Mouse (Mus musculus) embryonic facial prominence, embryonic 14.5 days (tissue): Measurements from ENCODE around the gene Uqcc3. TPM values are rescaled to one million over a fixed set of nuclear protein-coding genes. Genes with fewer than 3 reads are reported as not detected.

Experiments used
- ATAC-seq: fragments of 200-750 bp; cut with Nextera tagmentation; 2 replicates; pipeline ENCODE4 v1.8.0; 2017; ENCODE audit warnings: low read depth, moderate number of reproducible peaks, moderate TSS enrichment
- DNase-seq: peaks from one replicate; pipeline ENCODE4 v3.0.0-alpha.2; 2015; ENCODE audit warnings: low spot score
- H3K27ac ChIP-seq: fragments of 300-500 bp; sonication (generic); replicated peaks from 2 replicates; pipeline ENCODE4 v1.5.1; 2014; ENCODE audit warnings: low read depth, mild to moderate bottlenecking, low read length, moderate library complexity
- H3K27me3 ChIP-seq: fragments of 300-500 bp; sonication (generic); replicated peaks from 2 replicates; pipeline ENCODE4 v1.6.1; 2014; ENCODE audit warnings: low read length; ENCODE audit not compliant: control insufficient read depth, insufficient read depth
- H3K36me3 ChIP-seq: fragments of 300-500 bp; sonication (generic); 2 replicates; pipeline ENCODE4 v1.6.1; 2014; ENCODE audit warnings: low read length, mixed read lengths; ENCODE audit not compliant: control insufficient read depth, insufficient read depth
- H3K4me1 ChIP-seq: fragments of 300-500 bp; sonication (generic); 2 replicates; pipeline ENCODE4 v1.6.1; 2014; ENCODE audit warnings: antibody characterized with exemption, low read length; ENCODE audit not compliant: control insufficient read depth, insufficient read depth
- H3K4me2 ChIP-seq: fragments of 300-500 bp; sonication (generic); 2 replicates; pipeline ENCODE4 v1.6.1; 2014; ENCODE audit warnings: low read depth, mild to moderate bottlenecking, low read length, moderate library complexity, mixed read lengths
- H3K4me3 ChIP-seq: fragments of 300-500 bp; sonication (generic); 2 replicates; pipeline ENCODE4 v1.5.1; 2014; ENCODE audit warnings: low read depth, mild to moderate bottlenecking, low read length
- H3K9ac ChIP-seq: fragments of 300-500 bp; sonication (generic); 2 replicates; pipeline ENCODE4 v1.6.1; 2014; ENCODE audit warnings: low read depth, mild to moderate bottlenecking, low read length, moderate library complexity, mixed read lengths
- H3K9me3 ChIP-seq: fragments of 300-500 bp; sonication (generic); 2 replicates; pipeline ENCODE4 v1.6.1; 2016; ENCODE audit warnings: low read length; ENCODE audit not compliant: control insufficient read depth
- WGBS: fragments of 180-500 bp; shearing (Covaris S2); extraction: QIAGEN DNeasy Blood & Tissue Kit; methylation state at CpG from one replicate; pipeline ENCODE4 v1.1.7; 2014; 5-methylcytosine and 5-hydroxymethylcytosine counted together
- polyA plus RNA-seq: library from polyadenylated mRNA; unstranded; fragments of >200 nt; fragmentation: Nextera tagmentation; extraction: Ambion mirVana; gene quantifications from 2 replicates; pipeline ENCODE4 v1.2.1, GENCODE M21; 2014

The Uqcc3 gene
- 53.8 and 57.5 TPM in 2 replicates for polyA plus RNA-seq

GRCm38 (mm10) chr19:8880311-8881033, at the start of gene Uqcc3:
TSS of gene Uqcc3 (minus strand) at chr19:8880923.
- peak within 1 kb of the TSS; percentile 77 for H3K4me2 ChIP-seq
- DNase-seq (peak; percentile 96), ATAC-seq (peak; percentile 98)
- H3K27ac ChIP-seq: peak within 1 kb of the TSS; percentile 67
- WGBS: under 1% methylated on average over 42 of the region's 42 CpGs
- peak within 1 kb of the TSS; percentile 60 for H3K4me3 ChIP-seq
- no peaks in the 10 kb centered on the region for H3K27me3 ChIP-seq
- peaks cover 16% of the 10 kb centered on the region for H3K36me3 ChIP-seq
- H3K9ac ChIP-seq: peak within 1 kb of the TSS; percentile 74
- H3K9me3 ChIP-seq: no peaks in the 10 kb centered on the region
- H3K4me1 ChIP-seq: peaks cover 7% of the 10 kb centered on the region; the same call in 1 of the 2 replicates

GRCm38 (mm10) chr19:8930117-8930516, 49.4 kb upstream of the Uqcc3 start:
- ATAC-seq: no peak

GRCm38 (mm10) chr19:8929224-8930088, 48.7 kb upstream of the Uqcc3 start, which contains the start of the genes Rom1 and Eml3:
TSS of gene Rom1 (minus strand) at chr19:8929356.
TSS of gene Eml3 (plus strand) at chr19:8929552.
- DNase-seq: peak; percentile 81
- H3K36me3 ChIP-seq: peaks cover 57% of the 10 kb centered on the region
- WGBS: under 1% methylated on average over 29 of the region's 74 CpGs

More at GRCm38 (mm10) chr19:8930117-8930516, 49.4 kb upstream of the Uqcc3 start:
- WGBS: 5% methylated on average over 11 of the region's 11 CpGs
- Histone ChIP-seq H3K27ac (peak overlapping the region; percentile 65; the same call in 1 of the 2 replicates), H3K4me1 (no peaks in the 10 kb centered on the region), H3K9me3 (no peaks in the 10 kb centered on the region), H3K4me2 (peak overlapping the region; percentile 78), H3K27me3 (no peaks in the 10 kb centered on the region), H3K9ac (peak overlapping the region; percentile 86), H3K4me3 (peak overlapping the region; percentile 80), H3K36me3 (peaks cover 63% of the 10 kb centered on the region)
- no peak for DNase-seq

GRCm38 (mm10) chr19:8928689-8929223, 48.0 kb upstream of the Uqcc3 start:
- Histone ChIP-seq H3K9ac (peak overlapping the region; percentile 86), H3K4me1 (no peaks in the 10 kb centered on the region), H3K27me3 (no peaks in the 10 kb centered on the region), H3K27ac (no peak overlapping the region), H3K4me3 (peak overlapping the region; percentile 80), H3K36me3 (peaks cover 50% of the 10 kb centered on the region), H3K9me3 (no peaks in the 10 kb centered on the region), H3K4me2 (peak overlapping the region; percentile 78)
- DNase-seq (no peak), ATAC-seq (peak; percentile 26; the same call in 1 of the 2 replicates)
- 32% methylated on average over 7 of the region's 16 CpGs for WGBS

More at GRCm38 (mm10) chr19:8929224-8930088, 48.7 kb upstream of the Uqcc3 start, which contains the start of the genes Rom1 and Eml3:
- Histone ChIP-seq H3K9ac (peak within 1 kb of the TSS; percentile 86), H3K27ac (peak within 1 kb of the TSS; percentile 65), H3K4me1 (no peaks in the 10 kb centered on the region), H3K27me3 (no peaks in the 10 kb centered on the region), H3K9me3 (no peaks in the 10 kb centered on the region), H3K4me3 (peak within 1 kb of the TSS; percentile 80), H3K4me2 (peak within 1 kb of the TSS; percentile 78)
- ATAC-seq: peak; percentile 78

GRCm38 (mm10) chr19:8927891-8928525, 47.3 kb upstream of the Uqcc3 start:
- H3K4me2 ChIP-seq: no peak overlapping the region
- H3K9me3 ChIP-seq: no peaks in the 10 kb centered on the region
- no peaks in the 10 kb centered on the region for H3K27me3 ChIP-seq
- DNase-seq: no peak
- H3K9ac ChIP-seq: no peak overlapping the region
- 87% methylated on average over 12 of the region's 12 CpGs for WGBS
- no peak overlapping the region for H3K4me3 ChIP-seq
- no peak for ATAC-seq
- no peaks in the 10 kb centered on the region for H3K4me1 ChIP-seq
- peaks cover 42% of the 10 kb centered on the region for H3K36me3 ChIP-seq
- H3K27ac ChIP-seq: no peak overlapping the region

- DNase-seq (no peak), ATAC-seq (no peak)
- Histone ChIP-seq H3K27me3 (no peaks in the 10 kb centered on the region), H3K4me3 (no peak overlapping the region), H3K36me3 (peaks cover 50% of the 10 kb centered on the region), H3K27ac (no peak overlapping the region), H3K4me1 (0 out of 2 replicates have a peak, but pooled peaks cover under 1% of the 10 kb centered on the region), H3K4me2 (no peak overlapping the region), H3K9me3 (no peaks in the 10 kb centered on the region), H3K9ac (no peak overlapping the region)
- 86% methylated on average over 2 of the region's 2 CpGs for WGBS
Observed at GRCm38 (mm10) chr19:8926766-8927165, 46.0 kb upstream of the Uqcc3 start.

- H3K9ac ChIP-seq: peak overlapping the region; percentile 81
- ATAC-seq: no peak
- 56% methylated on average over 9 of the region's 9 CpGs for WGBS
Observed at GRCm38 (mm10) chr19:8921741-8922140, 41.0 kb upstream of the Uqcc3 start.

More at GRCm38 (mm10) chr19:8921741-8922140, 41.0 kb upstream of the Uqcc3 start:
- Histone ChIP-seq H3K4me3 (peak overlapping the region; percentile 84), H3K9me3 (no peaks in the 10 kb centered on the region), H3K27me3 (no peaks in the 10 kb centered on the region), H3K4me2 (peak overlapping the region; percentile 79), H3K27ac (no peak overlapping the region), H3K4me1 (0 out of 2 replicates have a peak, but pooled peaks cover 6% of the 10 kb centered on the region), H3K36me3 (peaks cover 37% of the 10 kb centered on the region)
- no peak for DNase-seq
